Mouse (Mus musculus): Measurements from ENCODE around the gene Dctn1.

The Dctn1 gene

GRCm38 (mm10) chr6:83237123-83237522, 71.4 kb downstream of the Dctn1 start:
- no peak for DNase-seq

DNA sequence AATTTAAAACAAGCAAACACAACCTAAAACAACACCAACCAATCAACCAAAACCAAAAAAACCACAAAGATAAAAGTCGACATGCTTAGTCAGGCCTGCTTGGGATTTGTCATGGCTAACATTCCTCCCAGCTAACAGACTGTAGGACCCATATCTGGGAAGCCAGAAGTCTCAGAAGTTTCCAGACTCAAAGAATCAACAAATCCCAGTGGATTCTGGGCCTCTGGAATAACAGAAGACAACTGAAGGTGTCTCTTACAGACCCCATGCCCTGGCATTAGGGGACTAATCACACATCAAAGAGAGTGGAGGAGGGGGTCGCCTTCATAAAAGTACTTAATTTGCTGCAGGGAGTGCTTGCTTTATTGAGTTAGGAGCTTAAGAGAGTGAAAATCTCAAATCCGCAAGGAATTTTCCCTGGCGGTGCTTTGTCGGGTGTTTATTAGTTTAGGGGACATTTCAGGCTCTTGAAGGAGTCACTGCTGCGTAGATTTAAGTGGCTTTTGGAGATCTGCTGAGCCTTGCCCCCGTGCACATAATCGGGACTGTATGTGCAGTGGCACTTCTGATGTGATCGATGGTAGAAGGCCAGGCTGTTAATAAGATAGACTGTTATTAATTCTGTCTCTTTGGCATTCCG, 78.8 kb downstream of the Dctn1 start:
- DNase-seq, result no peak

- no peak for DNase-seq
Measured at GRCm38 (mm10) chr6:83245134-83245533, 79.4 kb downstream of the Dctn1 start.

DNA sequence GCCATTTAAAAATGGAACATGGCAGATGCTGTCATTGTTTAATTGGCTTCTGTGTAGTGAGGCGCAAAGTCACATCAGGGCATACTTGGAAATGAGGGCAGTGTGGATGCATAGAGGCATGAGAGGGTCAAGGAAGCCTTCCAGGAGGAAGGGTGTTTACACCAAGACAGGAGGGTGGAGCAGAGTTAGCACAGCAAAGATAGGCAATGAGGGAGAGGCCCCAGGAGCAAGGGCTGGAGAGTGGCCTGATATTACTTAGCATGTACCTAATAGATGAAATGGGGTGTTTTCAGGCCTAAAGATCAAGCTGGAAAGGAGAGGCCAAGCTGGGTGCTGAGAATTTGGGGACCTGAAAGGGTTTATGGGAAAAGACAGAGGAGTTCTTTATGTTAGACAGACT, 80.3 kb downstream of the Dctn1 start:
- DNase-seq, result no peak

GRCm38 (mm10) chr6:83246750-83247149, 81.0 kb downstream of the Dctn1 start:
- no peak for DNase-seq

GRCm38 (mm10) chr6:83247153-83247552, 81.4 kb downstream of the Dctn1 start:
- no peak for DNase-seq

Data from layer of hippocampus, adult 9-11 months (tissue).